Mouse (Mus musculus) layer of hippocampus, postnatal 25 days (tissue): ENCODE measurements around the gene Gja6. TPM values are rescaled to one million over a fixed set of nuclear protein-coding genes. Genes with fewer than 3 reads are reported as not detected.

ENCODE experiments used
- DNase-seq, 2 experiments: peaks; one replicate each; pipeline ENCODE4 v3.0.0; 2022; ENCODE audit warnings: mixed read lengths in 2 of 2, low spot score in 1 of 2; ENCODE audit errors: extremely low spot score in 1 of 2
- total RNA-seq, 2 experiments: library from RNA; stranded (reverse); gene quantifications; 2 replicates each; pipeline ENCODE4 v1.2.3; 2021

The Gja6 gene
- 1 to 10 TPM in 1 of 2 experiments, under 1 TPM in 1; 0.34 to 1.9 TPM for total RNA-seq

GRCm38 (mm10) chrX:160906952-160907351 is at the start of gene Gja6:
TSS of gene Gja6 (minus strand) at chrX:160907052.
- DNase-seq, result no peak

- no peak for DNase-seq
These were observed 42.7 kb upstream of the Gja6 start for GRCm38 (mm10) chrX:160949583-160949982.

DNA sequence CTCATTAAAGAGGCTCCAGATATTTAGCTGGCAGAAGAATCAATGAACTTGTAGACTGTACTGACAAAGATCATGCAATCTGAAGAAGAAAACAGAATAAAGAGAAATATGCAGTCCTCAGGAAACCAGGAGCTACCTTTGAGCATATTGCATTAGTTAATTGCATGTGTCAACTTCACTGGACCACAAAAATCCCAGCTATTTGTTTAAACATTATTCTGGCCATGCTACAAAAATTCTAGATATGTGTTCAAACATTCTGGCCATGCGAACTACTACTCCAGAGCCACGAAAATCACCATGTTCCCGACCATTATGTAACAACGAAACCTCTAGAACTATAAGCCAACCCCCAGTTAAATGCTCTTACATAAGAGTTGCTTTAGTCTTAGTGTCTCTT is 37.9 kb upstream of the Gja6 start:
- DNase-seq, result no peak

GRCm38 (mm10) chrX:160935541-160935940 is 28.7 kb upstream of the Gja6 start:
- DNase-seq, result no peak

- no peak for DNase-seq
These were observed 23.8 kb upstream of the Gja6 start for GRCm38 (mm10) chrX:160930656-160931055.

- DNase-seq, result no peak
These were observed 22.0 kb upstream of the Gja6 start for GRCm38 (mm10) chrX:160928870-160929269.

GRCm38 (mm10) chrX:160919022-160919637 is 12.3 kb upstream of the Gja6 start:
- DNase-seq, result no peak

DNA sequence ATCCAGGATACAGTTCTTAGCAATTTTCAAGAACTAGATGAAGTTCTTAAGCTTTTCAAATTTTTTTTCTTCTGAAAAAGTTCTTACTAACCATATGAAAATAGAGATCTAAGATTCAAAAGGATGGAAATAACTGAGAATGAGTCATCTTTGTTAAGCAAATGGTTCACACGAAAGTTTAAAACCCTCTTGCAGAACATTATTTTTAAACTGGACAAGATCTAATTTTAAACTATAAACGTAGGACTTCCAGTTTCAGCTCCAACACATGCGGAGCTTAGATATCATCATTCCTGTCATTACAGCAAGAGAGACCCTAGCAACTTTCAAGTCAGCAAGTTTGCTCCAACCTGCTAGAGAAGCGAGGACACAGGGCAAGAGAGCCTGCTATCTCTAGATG is 375 bp downstream of the Gja6 start:
- DNase-seq, result no peak

GRCm38 (mm10) chrX:160905913-160906312 is 939 bp downstream of the Gja6 start:
- DNase-seq, result no peak

DNA sequence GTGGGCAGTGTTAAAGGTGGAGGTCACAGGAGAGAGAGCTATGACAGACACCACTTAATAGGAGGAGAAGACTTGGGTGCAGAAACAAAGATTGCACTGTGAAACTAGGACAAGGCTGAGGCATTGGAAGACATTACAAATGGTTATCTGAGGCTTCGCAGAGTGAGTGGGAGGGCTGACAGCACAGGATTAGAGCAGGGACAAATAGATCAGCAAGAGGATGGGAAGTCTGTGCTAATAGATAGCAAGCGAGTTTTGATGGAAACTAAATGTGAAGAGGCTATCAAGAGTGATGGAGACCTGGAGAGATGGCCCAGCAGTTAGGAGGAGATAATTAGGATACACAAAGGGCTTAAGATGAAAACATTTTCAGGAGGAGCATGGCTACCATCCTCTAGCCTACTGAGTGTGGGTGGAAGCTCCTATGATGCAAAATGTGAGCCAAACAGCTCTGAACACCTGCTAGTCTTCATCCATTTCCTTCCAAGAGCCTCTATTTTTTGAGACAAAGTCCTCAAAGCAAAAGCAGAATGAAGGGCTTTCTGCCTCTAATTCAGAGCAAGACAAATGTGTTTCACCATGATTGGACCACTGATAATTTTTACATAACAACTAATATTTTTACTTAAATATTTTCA is 1.7 kb downstream of the Gja6 start:
- no peak for DNase-seq

GRCm38 (mm10) chrX:160901118-160901517 is 5.7 kb downstream of the Gja6 start:
- no peak for DNase-seq

GRCm38 (mm10) chrX:160892077-160892476 is 14.8 kb downstream of the Gja6 start:
- no peak for DNase-seq

DNA sequence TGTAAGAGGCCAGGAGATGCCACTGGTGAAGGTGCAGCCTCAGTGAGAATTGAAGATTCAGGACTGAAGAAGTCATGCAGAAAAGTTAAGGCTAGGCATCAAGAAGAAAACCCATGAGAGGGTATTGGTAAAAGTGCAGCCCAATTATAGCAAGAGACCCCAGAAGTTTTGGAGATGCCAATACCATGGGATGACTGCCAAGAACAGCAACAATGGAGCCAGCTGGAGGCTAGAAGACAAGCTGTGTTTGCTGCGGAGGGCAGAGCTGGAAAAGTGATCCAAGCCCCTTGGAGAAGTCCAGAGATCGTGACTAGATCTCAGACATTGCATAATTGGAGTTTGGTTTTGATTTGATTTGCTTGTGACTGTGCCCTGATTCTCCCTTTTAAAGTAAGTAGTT is 20.6 kb downstream of the Gja6 start:
- no peak for DNase-seq

- DNase-seq, result no peak
These were observed 40.3 kb downstream of the Gja6 start for GRCm38 (mm10) chrX:160866576-160866975.

DNA sequence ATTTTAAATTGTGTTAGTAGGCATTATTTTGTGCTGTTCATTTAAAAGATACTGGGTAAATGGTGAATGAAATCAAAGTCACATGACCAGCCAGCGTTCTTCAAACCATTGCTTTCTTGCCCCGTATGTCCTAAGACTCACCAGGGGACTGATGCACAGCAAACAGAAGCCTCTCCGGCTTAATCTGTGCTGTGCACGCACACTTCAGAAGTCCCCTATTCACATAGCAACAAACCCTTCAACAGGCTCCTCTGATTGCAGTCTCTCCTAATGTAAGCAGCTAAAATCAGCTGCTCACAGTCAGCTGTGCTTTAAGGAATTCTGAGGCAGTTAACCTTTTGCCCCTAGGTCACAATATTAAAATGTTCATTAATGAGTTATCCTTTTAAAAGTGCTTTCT is 41.8 kb downstream of the Gja6 start:
- no peak for DNase-seq

GRCm38 (mm10) chrX:160863689-160864383 is 43.0 kb downstream of the Gja6 start:
- no peak for DNase-seq

Other genes with a start within 250 kb of the Gja6 start
- under 1 TPM; 0.66 to 0.94 TPM for gene Ppef1, start 171.3 kb downstream of the Gja6 start, total RNA-seq
- gene Rs1, start 139.0 kb downstream of the Gja6 start, total RNA-seq, result under 1 TPM in 1 of 2 experiments, not detected in 1; 0.15 TPM
- gene Cdkl5, start 87.7 kb upstream of the Gja6 start, total RNA-seq, result 100 to 1,000 TPM; 103 to 116 TPM
- gene Scml2, start 210.1 kb upstream of the Gja6 start, total RNA-seq, result under 1 TPM; 0.71 to 0.87 TPM